Mouse (Mus musculus) limb, embryonic 10.5 days (tissue): Measurements from ENCODE around the gene Fam204a. TPM values are rescaled to one million over a fixed set of nuclear protein-coding genes. Genes with fewer than 3 reads are reported as not detected.

Experiments used
- DNase-seq: peaks from one replicate; pipeline ENCODE4 v3.0.0-alpha.2; 2017; ENCODE audit warnings: low spot score
- H3K27ac ChIP-seq: fragments of 300-500 bp; sonication (generic); 2 replicates; pipeline ENCODE4 v1.5.1; 2016; ENCODE audit warnings: mild to moderate bottlenecking
- H3K27me3 ChIP-seq: fragments of 300-500 bp; sonication (generic); 2 replicates; pipeline ENCODE4 v1.6.1; 2016; ENCODE audit warnings: low read depth, mild to moderate bottlenecking; ENCODE audit not compliant: poor library complexity, severe bottlenecking
- H3K36me3 ChIP-seq: fragments of 300-500 bp; sonication (generic); 2 replicates; pipeline ENCODE4 v1.6.1; 2016; ENCODE audit warnings: mild to moderate bottlenecking, moderate library complexity
- H3K4me1 ChIP-seq: fragments of 300-500 bp; sonication (generic); 2 replicates; pipeline ENCODE4 v1.6.1; 2016
- H3K4me3 ChIP-seq: fragments of 300-500 bp; sonication (generic); 2 replicates; pipeline ENCODE4 v1.5.1; 2016; ENCODE audit warnings: mild to moderate bottlenecking, moderate library complexity
- H3K9me3 ChIP-seq: fragments of 300-500 bp; sonication (generic); replicated peaks from 2 replicates; pipeline ENCODE4 v1.6.1; 2016; ENCODE audit warnings: mild to moderate bottlenecking
- WGBS: fragments of 180-500 bp; shearing (Covaris S2); methylation state at CpG from one replicate; pipeline ENCODE4 v1.1.7; 2016; 5-methylcytosine and 5-hydroxymethylcytosine counted together
- polyA plus RNA-seq: library from polyadenylated mRNA; unstranded; fragments of >200 nt; fragmentation: Nextera tagmentation; extraction: Ambion mirVana; gene quantifications from 2 replicates; pipeline ENCODE4 v1.2.1, GENCODE M21; 2016

Gene Fam204a
- polyA plus RNA-seq, 1 experiment from 2014 or later, result 49.5 TPM

DNA sequence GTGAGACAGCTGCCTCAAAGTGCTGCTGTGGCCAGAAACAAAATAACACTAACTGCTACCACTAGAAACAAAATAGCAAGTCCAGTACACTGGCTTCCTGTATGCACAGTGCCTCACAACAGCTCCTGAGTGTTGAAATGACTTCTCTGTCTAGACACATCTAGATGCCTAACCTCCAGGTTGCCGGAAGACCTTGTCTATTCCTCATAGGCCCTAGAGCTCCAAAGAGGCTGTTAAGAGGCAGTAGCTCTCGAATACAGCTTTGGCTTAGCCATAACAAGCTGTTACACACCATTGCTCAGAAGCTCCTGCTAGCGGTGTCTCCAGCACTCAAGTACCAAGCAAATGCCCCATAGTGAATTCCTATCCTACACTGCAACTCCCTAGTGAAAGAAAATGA, 76.4 kb downstream of the Fam204a start:
- WGBS, result 79% methylated on average over 3 of the region's 3 CpGs
- Histone ChIP-seq H3K9me3 (no peaks in the 10 kb centered on the region), H3K36me3 (no peaks in the 10 kb centered on the region), H3K27me3 (peaks cover 99% of the 10 kb centered on the region), H3K4me1 (peaks cover 57% of the 10 kb centered on the region), H3K27ac (no peak overlapping the region; the same call in 1 of the 2 replicates), H3K4me3 (no peak overlapping the region)
- no peak for DNase-seq

DNA sequence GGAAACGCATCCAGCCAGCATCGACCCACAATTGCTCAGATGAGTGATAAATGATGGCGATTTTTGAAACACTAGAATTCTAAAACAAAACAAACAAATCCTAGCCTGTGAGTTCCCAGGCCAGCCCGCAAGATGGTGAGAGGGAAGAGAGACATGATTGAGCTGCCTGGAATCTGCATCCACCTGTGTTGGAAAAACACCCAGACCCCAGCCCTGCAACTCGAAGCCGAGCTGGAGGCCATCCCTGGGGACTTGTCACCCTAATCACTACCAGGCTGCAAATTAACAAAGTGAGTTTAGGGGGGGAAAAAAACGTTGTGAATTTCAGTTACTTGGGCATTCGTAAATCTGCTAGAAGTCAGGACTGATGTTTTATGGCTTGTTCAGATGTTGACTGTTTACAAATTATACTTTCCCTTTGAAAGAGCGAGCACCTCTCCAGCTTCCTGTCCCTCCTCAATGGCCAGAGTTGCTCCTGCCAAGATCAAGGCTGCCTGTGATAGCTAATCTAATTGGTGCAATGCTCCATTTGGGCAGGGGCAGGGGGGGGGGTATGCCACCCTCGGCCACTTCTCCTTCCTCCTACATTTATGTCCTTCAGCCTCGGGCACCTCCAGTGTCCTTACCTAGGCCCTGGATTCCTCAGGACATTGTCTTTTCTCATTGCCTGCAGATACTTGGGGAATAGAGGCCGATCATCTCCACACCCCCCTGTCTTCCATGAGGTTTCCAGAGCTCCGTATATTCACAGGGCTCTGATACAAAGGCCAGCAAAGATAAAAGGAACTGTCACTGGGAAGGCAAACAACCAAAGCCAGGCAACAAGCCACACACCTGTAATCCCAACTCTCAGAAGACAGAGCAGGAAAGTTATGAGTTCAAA, 77.2 kb downstream of the Fam204a start:
- Histone ChIP-seq H3K9me3 (no peaks in the 10 kb centered on the region), H3K36me3 (no peaks in the 10 kb centered on the region), H3K4me3 (0 out of 2 replicates have a peak overlapping the region, but pooled peaks have one; percentile 20), H3K4me1 (peaks cover 62% of the 10 kb centered on the region), H3K27me3 (peaks cover 98% of the 10 kb centered on the region), H3K27ac (peak overlapping the region; percentile 11; the same call in 1 of the 2 replicates)
- 7% methylated on average over 13 of the region's 13 CpGs for WGBS
- peak; percentile 57 for DNase-seq

Other genes with a start within 250 kb of the Fam204a start
- not detected in 2 replicates for gene Prlhr, start 241.6 kb upstream of the Fam204a start, polyA plus RNA-seq